Mouse (Mus musculus): Measurements from ENCODE around the gene Wwox. TPM values are rescaled to one million over a fixed set of nuclear protein-coding genes. Genes with fewer than 3 reads are reported as not detected.

Gene Wwox
- total and polyA plus RNA-seq, 3 experiments = 7.6 to 61.8 (median 12.2) TPM

DNA sequence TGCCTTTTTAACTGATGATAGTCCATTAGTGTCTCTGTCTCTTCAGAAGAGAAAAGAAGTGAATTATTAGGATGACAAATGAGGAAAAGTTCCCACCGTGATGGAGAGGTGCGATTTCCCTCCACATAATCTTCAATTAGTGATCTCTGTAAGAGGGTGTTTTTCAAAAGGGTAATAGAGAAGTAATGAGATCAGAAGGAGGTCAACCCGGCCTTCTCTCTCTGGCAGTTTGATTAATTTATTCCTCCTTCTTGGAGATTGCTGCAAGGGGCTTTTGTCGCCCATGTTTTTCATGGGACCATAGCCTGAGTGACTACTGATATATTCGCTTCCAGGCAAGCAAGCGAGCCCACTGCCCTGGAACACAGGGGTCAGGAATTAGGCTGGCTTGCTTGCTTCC is 191.6 kb downstream of the Wwox start:
- Histone ChIP-seq H3K9ac (ENCODE audit: control insufficient read depth, low read depth, low read length, poor library complexity, severe bottlenecking) (no peak overlapping the region), H3K4me1 (ENCODE audit: control insufficient read depth in 1 of 2, insufficient read depth in 2 of 2, low read length in 2 of 2) (no peaks in the 10 kb centered on the region), H3K9me3 (replicated peaks; ENCODE audit: insufficient read depth, low read length) (no peaks in the 10 kb centered on the region), H3K4me3 (ENCODE audit: control insufficient read depth in 1 of 2, insufficient read depth in 1 of 2, low read depth in 2 of 2, low read length in 2 of 2) (no peak overlapping the region), H3K27ac (ENCODE audit: control insufficient read depth, low read depth, low read length) (no peak overlapping the region), H3K79me2 (ENCODE audit: control insufficient read depth, insufficient read depth, low read length, poor library complexity) (no peaks in the 10 kb centered on the region), H3K27me3 (ENCODE audit: control insufficient read depth in 1 of 2, insufficient read depth in 2 of 2, low read length in 2 of 2) (no peaks in the 10 kb centered on the region), H3K36me3 (ENCODE audit: control insufficient read depth in 1 of 2, insufficient read depth in 2 of 2, low read length in 2 of 2) (no peaks in the 10 kb centered on the region)
- DNase-seq (ENCODE audit: low read depth, low spot score) = no peak
- no peak for TF ChIP-seq POLR2AphosphoS5 (IDR thresholded peaks at IDR 0.05; ENCODE audit: borderline replicate concordance, low read depth, low read length)
- TF ChIP-seq HCFC1 (IDR thresholded peaks at IDR 0.05; ENCODE audit: low read depth, low read length) = no peak
- TF ChIP-seq KAT2A (conservative IDR thresholded peaks at IDR 0.05; ENCODE audit: low read depth, low read length) = no peak
- TF ChIP-seq NELFE (IDR thresholded peaks at IDR 0.05; ENCODE audit: low read depth, low read length) = no peak
- no peak for TF ChIP-seq BHLHE40 (IDR thresholded peaks at IDR 0.05; ENCODE audit: borderline replicate concordance, low read depth, low read length)

DNA sequence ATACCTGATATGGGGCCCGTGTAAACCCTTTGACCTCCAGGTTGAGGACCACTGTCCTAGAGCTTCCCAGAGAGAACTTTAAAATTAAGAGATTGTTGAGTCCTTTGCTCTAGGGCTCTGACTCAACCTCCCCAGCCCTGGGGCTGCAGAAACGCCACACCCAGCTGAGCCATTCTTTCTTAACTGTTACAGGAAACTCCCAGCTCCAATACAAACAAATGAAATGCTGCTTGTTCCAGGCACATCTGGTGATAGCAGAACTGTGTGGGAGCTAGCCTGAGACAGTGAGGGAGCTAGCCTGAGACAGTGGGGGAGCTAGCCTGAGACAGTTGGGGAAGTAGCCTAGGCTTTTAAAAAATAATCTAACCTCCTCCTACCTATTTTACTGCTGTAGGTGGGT is 194.7 kb downstream of the Wwox start:
- Histone ChIP-seq H3K9ac (ENCODE audit: control insufficient read depth, low read depth, low read length, poor library complexity, severe bottlenecking) (no peak overlapping the region), H3K4me3 (ENCODE audit: control insufficient read depth in 1 of 2, insufficient read depth in 1 of 2, low read depth in 2 of 2, low read length in 2 of 2) (no peak overlapping the region), H3K9me3 (replicated peaks; ENCODE audit: insufficient read depth, low read length) (no peaks in the 10 kb centered on the region), H3K4me1 (ENCODE audit: control insufficient read depth in 1 of 2, insufficient read depth in 2 of 2, low read length in 2 of 2) (no peaks in the 10 kb centered on the region), H3K79me2 (ENCODE audit: control insufficient read depth, insufficient read depth, low read length, poor library complexity) (no peaks in the 10 kb centered on the region), H3K27me3 (ENCODE audit: control insufficient read depth in 1 of 2, insufficient read depth in 2 of 2, low read length in 2 of 2) (no peaks in the 10 kb centered on the region), H3K27ac (ENCODE audit: control insufficient read depth, low read depth, low read length) (no peak overlapping the region), H3K36me3 (ENCODE audit: control insufficient read depth in 1 of 2, insufficient read depth in 2 of 2, low read length in 2 of 2) (no peaks in the 10 kb centered on the region)
- TF ChIP-seq EP300 (IDR thresholded peaks at IDR 0.05; ENCODE audit: low read depth in 1 of 2, low read length in 2 of 2) = no peak
- no peak for DNase-seq (ENCODE audit: low read depth, low spot score)

DNA sequence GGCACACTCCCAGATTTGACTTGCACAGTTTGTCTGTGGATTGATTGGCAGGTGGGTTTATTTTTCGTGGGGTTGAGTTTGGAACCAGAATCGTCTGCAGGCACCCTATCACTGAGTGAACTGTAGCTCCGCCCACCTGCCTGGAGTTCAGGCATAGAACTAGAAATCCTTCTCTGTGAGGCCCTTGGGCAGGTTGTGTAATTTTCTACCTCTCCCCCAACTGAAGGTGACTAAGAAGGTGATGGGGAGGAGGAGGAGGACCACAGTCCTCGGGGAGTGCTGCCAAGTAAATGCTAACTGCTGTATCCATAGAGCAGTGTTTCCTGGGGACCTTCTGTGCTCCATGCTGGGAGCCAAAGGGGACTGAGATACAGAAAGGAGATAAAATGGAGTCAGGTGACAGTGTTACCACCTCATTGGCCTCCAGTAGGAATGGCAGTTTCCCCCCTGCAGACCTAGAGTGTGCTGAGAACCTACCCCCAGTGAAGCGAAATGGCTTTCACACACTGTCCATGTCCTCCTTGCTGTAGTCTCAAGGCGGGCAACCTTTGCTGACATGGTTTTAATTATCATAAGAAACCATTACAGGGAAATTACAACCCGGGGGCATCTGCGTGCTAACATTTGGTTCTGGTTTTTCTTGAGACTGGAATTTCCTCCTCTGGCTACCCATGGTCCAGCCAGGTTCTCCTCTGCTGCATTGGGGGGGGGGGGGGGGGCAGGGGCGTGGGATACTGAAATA is 195.4 kb downstream of the Wwox start:
- no peaks in the 10 kb centered on the region for H3K27me3 ChIP-seq (ENCODE audit: control insufficient read depth in 1 of 2, insufficient read depth in 2 of 2, low read length in 2 of 2)
- H3K27ac ChIP-seq (ENCODE audit: control insufficient read depth, low read depth, low read length) = no peak overlapping the region
- no peaks in the 10 kb centered on the region for H3K9me3 ChIP-seq (replicated peaks; ENCODE audit: insufficient read depth, low read length)
- no peaks in the 10 kb centered on the region for H3K36me3 ChIP-seq (ENCODE audit: control insufficient read depth in 1 of 2, insufficient read depth in 2 of 2, low read length in 2 of 2)
- H3K4me3 ChIP-seq (ENCODE audit: control insufficient read depth in 1 of 2, insufficient read depth in 1 of 2, low read depth in 2 of 2, low read length in 2 of 2) = no peak overlapping the region
- no peaks in the 10 kb centered on the region for H3K79me2 ChIP-seq (ENCODE audit: control insufficient read depth, insufficient read depth, low read length, poor library complexity)
- DNase-seq (ENCODE audit: low read depth, low spot score) = no peak
- no peak for TF ChIP-seq USF1 (IDR thresholded peaks at IDR 0.05; ENCODE audit: low read depth, low read length)
- no peak for TF ChIP-seq MAFK (IDR thresholded peaks at IDR 0.05; ENCODE audit: borderline replicate concordance, low read depth, low read length)
- no peak for TF ChIP-seq MXI1 (IDR thresholded peaks at IDR 0.05; ENCODE audit: low read depth, low read length)
- no peak for TF ChIP-seq CHD2 (IDR thresholded peaks at IDR 0.05; ENCODE audit: low read length)
- TF ChIP-seq SIN3A (IDR thresholded peaks at IDR 0.05; ENCODE audit: low read length) = no peak
- TF ChIP-seq POLR2AphosphoS5 (IDR thresholded peaks at IDR 0.05; ENCODE audit: borderline replicate concordance, low read depth, low read length) = no peak
- no peak for TF ChIP-seq ETS1 (IDR thresholded peaks at IDR 0.05; ENCODE audit: low read depth, low read length)
- TF ChIP-seq GATA1 (IDR thresholded peaks at IDR 0.05; ENCODE audit: low read depth, low read length) = no peak
- TF ChIP-seq EP300 (IDR thresholded peaks at IDR 0.05; ENCODE audit: low read depth in 1 of 2, low read length in 2 of 2) = no peak
- TF ChIP-seq NELFE (IDR thresholded peaks at IDR 0.05; ENCODE audit: low read depth, low read length) = no peak
- TF ChIP-seq NRF1 (IDR thresholded peaks at IDR 0.05; ENCODE audit: insufficient read depth, low read depth, low read length, poor library complexity, severe bottlenecking) = no peak
- TF ChIP-seq SMC3 (IDR thresholded peaks at IDR 0.05; ENCODE audit: low read depth, low read length) = no peak
- no peak for TF ChIP-seq ZKSCAN1 (IDR thresholded peaks at IDR 0.05; ENCODE audit: low read depth, low read length)
- TF ChIP-seq ELF1 (IDR thresholded peaks at IDR 0.05; ENCODE audit: low read depth, low read length) = no peak
- no peak for TF ChIP-seq ZNF384 (IDR thresholded peaks at IDR 0.05; ENCODE audit: low read depth, low read length)
- TF ChIP-seq E2F4 (IDR thresholded peaks at IDR 0.05; ENCODE audit: borderline replicate concordance, low read depth, low read length) = no peak
- no peak for TF ChIP-seq TAL1 (IDR thresholded peaks at IDR 0.05; ENCODE audit: low read length)
- no peak for TF ChIP-seq MAX (IDR thresholded peaks at IDR 0.05; ENCODE audit: low read length)
- TF ChIP-seq MYC (IDR thresholded peaks at IDR 0.05; ENCODE audit: low read depth, low read length) = no peak
- no peak for TF ChIP-seq POLR2AphosphoS2 (IDR thresholded peaks at IDR 0.05; ENCODE audit: low read length)
- H3K4me1 ChIP-seq (ENCODE audit: control insufficient read depth in 1 of 2, insufficient read depth in 2 of 2, low read length in 2 of 2) = no peaks in the 10 kb centered on the region
- no peak overlapping the region for H3K9ac ChIP-seq (ENCODE audit: control insufficient read depth, low read depth, low read length, poor library complexity, severe bottlenecking)
